Mouse (Mus musculus) heart, postnatal 25 days (tissue): ENCODE results near the gene Dnajb14. TPM values are rescaled to one million over a fixed set of nuclear protein-coding genes. Genes with fewer than 3 reads are reported as not detected.
"Not testable (repeated sequence)": the region's sequence is repeated elsewhere in the genome, so short reads cannot be mapped to it uniquely, and the experiment has no call there.

Source experiments
- DNase-seq: peaks from one replicate; pipeline ENCODE4 v3.0.0; 2022; ENCODE audit warnings: low spot score
- intact Hi-C: fragments of 180-260 bp; cut with DNase I; formaldehyde crosslinking; loops from one replicate; pipeline ENCODE4 v1.15.1; 2025
- total RNA-seq, 2 experiments: library from RNA; stranded (reverse); gene quantifications; 2 replicates each; pipeline ENCODE4 v1.2.3; 2021

The Dnajb14 gene
- total RNA-seq: 10 to 100 TPM; 10.7 to 10.8 TPM

DNA sequence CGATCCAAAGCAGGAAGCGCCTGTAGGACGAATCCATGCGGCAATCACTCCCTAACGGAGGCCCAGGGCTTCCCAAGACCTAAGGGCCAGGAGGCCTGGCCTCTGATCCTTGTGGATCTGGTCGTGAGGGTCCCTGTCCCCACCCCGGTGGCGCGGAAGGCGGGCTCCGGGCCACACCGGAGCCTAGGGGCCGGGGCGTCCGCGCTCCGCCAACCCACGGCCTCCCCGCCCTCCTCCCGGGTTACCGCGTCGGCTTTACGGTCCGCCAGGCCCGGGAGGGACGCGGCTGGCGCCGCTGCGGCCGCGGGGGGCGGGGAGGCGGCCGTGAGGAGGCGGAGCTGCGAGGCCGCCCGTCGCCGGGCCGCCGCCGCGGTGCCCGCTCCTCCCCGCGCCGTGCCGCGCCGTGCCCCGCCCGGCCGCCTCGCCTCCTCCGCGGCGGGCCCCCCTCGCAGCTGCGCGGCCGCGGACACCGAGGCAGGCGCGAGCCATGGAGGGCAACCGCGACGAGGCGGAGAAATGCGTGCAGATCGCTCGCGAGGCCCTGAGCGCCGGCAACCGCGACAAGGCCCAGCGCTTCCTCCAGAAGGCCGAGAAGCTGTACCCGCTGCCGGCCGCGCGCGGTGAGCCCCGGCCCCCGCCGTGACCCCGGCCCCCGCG, at the start of gene Dnajb14:
Dnajb14 (plus strand) TSS at position 239 of the 657 bp plus-strand sequence.
- intact Hi-C loops: loop anchor here (1.0 to 5.0 kb wide), 3 partner anchors 51 to 275 kb away; partner anchors contain the start of gene Lamtor3
- DNase-seq: peak; percentile 40

DNA sequence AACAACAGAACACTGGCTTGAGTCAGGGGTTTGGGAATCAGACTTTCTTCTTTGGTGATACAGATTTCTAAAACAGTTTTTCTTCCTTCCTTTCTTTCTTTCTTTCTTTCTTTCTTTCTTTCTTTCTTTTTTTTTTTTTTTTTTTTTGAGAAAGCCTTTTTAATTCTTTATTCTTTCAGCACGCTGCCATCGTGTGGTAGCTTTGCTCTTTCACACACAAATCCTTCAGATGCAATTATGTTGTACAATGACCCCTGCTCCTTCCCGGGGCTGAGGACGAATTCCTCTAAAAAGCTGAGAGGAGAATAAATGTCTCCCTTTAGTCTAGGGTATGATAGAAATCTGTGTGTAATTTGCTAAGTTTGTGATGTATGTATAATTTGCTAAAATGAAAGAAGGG, 48.8 kb upstream of the Dnajb14 start:
- intact Hi-C loops: no loop called here
- DNase-seq: no peak

DNA sequence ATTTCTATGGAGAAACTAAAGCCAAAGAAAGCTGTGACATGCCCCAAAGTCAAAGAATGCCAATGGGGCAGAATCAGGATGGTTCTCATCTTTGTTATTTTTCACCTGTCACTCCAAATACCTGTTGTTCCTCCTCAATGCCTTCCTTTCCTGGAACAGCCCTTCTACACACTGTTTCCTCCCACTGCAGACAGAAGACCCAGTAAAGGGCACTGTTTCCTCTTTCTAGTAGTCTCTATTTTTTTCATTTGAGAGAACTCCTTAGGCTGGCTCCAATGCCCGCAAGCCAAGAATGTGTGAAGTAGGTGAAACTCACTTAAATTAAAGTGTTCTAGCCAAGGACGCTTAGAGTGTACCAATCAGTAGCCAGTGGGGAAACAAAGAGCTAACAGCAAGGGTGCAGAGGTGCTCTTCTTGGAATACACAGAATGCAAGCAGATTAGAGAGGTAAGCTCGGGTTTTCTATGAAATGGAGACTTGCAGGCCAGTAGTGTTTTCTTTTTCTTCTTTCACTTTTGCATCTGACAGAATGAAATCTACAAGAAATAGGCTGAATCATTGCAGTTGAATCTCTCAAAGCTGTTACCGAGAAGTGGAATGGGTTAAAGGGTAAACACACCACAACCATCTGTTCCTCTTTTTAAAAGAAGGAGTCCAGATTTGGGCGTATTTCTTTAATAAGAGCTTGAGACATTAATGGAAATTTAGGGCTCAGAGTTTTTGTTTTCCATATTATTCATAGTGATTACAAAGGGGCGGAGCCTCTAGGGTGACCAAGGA, 46.6 kb upstream of the Dnajb14 start:
- no peak for DNase-seq
- intact Hi-C loops: no loop called here

DNA sequence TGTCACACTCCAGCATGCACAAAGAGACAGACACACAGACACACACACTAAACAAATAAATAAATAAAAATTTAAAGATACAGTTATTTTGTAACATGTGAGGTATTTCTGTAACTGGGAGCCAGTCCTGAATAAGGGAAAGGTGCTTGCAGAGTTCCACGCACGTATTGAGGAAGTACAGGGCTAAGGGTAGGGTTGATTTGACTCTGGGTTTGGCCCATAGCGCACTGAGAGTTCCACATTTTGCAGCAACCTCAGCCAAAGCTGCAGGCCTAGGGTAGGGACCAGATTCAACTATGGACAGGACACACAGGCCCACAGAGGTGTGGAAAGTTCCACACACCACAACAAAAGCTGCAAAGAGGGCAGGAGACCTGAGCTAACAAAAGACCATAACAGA, 44.2 kb upstream of the Dnajb14 start:
- intact Hi-C loops: no loop called here

DNA sequence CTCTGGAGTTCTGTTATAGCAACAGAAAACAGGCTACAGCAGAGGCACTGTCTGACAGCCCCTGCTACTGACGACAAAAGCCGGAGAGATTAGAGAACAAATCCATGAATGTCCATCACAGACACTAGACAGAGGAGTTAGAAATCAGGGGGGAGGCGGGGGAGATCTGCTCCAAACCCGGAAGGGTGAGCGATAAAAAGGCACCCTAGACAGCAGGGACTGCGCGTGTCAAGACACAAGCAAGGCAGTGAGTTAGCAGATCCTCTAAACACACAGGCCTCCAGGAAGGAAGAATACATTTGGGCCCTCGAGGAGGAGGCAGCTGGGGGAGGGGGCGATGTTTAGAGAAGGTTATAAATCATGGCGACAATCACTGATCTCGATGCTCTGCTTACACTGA, 39.8 kb upstream of the Dnajb14 start:
- DNase-seq: no peak

More for the DNA sequence above, 44.2 kb upstream of the Dnajb14 start:
- no peak for DNase-seq

DNA sequence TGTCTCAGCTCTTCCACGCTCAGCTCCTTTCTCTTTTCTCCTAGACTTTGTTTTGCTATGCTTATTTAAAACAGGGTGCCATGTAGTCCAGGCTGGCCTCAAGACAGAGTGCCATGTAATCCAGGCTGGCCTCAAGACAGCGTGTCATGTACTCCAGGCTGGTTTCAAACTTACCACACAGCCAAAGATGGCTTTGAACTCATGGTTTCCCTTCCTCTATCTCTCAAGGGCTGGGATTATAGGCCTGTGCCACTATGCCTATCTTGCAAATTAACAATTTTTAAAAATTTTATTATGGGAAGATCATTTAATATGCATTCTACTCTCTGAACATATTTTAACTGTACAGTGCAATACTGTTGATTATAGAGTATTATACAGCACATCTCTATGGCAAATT, 36.3 kb upstream of the Dnajb14 start:
- intact Hi-C loops: no loop called here
- DNase-seq: no peak

More for the DNA sequence above, 39.8 kb upstream of the Dnajb14 start:
- intact Hi-C loops: no loop called here

DNA sequence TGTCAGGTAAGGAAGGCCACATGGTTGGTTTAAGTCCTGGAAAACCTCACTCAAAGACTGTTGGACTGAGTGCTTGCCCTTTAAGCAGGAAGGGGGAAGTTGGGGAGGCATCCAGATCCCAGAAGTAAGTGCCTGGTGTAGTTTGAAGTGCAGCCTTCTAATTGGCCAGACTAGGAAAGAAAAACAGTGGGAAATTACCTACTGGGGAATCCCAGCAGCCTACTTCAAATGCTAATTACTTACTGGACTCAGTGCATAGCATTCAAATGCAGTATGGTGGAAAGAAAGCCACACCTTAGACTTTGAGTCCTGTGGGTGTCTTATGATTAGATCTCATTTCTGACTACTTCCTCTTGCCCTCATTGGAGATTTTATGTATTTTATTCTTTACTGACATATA, 34.3 kb upstream of the Dnajb14 start:
- DNase-seq: no peak

DNA sequence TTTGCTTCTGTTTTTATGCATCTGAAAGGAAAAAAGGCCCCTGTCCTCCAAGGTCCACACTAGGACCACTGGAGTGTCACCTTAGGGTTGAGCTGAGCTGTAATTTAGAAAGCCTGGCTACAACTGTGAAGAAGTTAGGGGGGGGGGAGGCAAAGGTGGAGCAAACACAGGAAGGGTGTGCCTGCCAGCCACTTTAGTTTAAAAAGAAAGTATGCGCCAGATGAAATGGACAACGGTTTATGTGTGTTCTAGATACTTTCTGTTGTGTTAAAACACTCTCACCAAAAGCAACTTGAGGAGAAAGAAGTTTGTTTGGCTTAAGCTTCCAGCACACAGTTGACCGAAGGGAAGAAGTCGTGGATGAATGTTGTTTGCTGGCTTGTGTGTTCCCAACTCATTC, 33.8 kb upstream of the Dnajb14 start:
- DNase-seq: no peak
- intact Hi-C loops: no loop called here

More for the DNA sequence above, 34.3 kb upstream of the Dnajb14 start:
- intact Hi-C loops: no loop called here

DNA sequence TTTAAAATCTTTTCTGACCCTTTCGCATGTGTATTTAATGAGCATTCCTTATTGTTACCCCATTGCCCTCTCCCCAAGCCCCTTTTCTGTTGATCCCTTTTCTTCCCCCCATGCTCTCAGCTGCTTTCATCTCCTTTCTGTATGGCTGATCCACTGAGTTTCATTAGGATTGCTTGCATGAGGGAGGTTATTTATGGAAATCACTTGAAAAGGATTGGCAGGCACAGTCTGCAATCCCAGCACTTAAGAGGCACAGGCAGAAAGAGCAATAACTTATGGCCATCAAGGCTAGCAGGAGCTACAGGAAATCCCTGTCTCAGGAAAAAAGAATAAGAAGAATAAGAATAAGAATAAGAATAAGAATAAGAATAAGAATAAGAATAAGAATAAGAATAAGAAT, 30.9 kb upstream of the Dnajb14 start:
- DNase-seq: no peak
- intact Hi-C loops: no loop called here

DNA sequence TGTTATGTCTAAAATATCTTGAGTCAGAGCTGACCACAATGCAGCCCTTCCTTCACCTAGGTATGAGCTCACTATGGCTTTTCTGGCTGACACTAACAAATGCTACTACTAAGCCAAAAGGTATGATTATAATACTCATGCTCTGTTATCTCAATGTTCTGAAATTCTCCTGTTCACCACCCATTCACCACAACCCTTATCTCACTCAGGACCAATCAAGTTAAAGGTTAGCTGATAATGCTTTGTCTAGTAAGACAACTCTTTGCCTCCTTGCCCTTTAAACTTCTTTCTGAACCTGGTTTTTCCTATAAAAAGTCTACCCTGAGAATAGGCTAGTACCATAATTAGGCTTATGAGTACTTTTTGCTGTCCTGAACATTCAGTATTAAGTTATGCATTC, 29.3 kb upstream of the Dnajb14 start:
- intact Hi-C loops: no loop called here
- no peak for DNase-seq

DNA sequence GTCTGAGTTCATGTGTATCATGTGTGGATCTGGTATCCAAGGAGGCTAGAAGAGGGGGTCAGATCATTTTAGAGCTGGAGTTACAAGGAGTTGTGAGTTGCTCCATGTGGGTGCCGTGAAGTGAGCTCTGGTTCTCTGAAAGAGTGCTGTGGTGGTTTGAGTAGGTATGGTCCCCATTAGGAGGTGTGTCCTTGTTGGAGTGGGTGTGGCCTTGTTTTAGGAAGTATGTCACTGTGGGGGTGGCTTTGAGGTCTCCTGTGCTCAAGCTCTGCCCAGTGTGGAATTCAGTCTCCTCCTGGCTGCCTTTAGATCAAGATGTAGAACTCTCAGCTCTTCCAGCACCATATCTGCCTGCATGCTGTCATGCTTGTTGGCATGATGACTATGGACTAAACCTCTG, 24.5 kb upstream of the Dnajb14 start:
- no peak for DNase-seq
- intact Hi-C loops: no loop called here

DNA sequence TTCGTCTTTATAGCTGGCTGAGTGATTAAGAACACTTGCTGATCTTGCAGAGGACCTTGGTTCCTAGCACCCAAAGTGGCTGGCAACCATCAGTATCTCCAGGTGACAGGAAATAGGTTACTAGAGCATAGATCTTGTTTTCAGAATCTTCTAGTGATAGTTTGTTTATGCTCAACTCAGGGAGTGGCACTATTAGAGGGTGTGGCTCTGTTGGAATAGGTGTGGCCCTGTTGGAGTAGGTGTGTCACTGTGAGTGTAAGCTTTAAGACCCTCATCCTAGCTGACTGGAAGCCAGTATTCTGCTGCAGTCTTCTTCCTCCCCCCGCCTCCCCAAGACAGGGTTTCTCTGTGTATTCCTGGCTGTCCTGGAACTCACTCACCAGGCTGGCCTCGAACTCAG, 23.2 kb upstream of the Dnajb14 start:
- DNase-seq: no peak
- intact Hi-C loops: no loop called here

DNA sequence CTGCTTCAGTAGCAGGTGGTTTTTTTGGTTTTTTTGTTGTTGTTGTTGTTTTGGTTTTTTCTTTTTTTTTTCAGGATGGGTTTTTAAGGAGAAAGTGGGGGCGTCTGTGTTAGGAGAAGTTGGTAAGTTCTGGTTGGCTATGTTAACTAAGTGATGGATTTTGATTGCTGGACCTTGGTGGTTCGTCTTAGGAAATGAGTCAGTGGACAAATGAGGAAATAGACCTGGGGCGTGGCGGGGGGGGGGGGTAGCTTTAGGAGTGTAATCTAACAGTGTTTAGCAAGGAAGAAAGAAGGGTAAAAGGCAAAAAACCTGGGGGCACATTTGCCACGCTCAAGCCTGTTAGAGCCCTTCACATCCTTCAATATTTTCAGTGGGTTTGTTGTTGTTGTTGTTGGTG, 20.9 kb upstream of the Dnajb14 start:
- intact Hi-C loops: no loop called here
- DNase-seq: no peak

DNA sequence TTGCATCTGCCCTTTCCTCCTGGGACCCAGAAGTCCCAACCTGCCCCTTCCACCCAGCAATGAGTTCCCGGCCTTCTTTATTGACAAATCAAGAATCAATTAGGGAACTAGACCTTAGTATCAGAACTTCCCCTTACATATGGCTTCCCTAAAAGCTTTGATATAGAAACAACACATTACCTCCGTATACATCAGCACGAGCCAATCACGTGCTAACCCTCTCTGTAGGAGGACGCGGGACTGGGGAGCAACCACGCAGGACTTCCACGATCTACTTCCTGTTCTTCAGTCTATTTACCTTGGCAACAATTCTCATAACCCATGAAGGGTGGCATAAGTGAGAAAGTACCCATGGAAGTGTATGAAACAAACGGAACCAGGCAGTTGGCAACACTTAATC, 19.1 kb upstream of the Dnajb14 start:
- intact Hi-C loops: no loop called here

DNA sequence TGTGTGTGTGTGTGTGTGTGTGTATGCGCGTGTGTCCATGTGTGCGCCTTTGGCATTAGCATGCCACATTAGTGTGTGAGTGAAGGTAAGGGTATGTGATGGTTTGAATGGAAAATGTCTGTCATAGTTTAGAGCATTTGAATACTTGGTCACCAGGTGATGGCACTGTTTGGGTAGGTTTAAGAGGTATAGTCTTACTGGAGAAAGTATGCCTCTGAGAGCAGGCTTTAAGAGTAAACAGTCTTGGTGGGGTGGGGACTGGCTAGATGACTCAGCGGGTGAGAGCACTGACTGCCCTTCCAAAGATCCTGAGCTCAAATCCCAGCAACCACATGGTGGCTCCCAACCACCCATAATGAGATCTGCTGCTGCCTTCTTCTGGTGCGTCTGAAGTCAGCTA, 17.8 kb upstream of the Dnajb14 start:
- intact Hi-C loops: no loop called here
- DNase-seq: no peak

More for the DNA sequence above, 19.1 kb upstream of the Dnajb14 start:
- DNase-seq: no peak

DNA sequence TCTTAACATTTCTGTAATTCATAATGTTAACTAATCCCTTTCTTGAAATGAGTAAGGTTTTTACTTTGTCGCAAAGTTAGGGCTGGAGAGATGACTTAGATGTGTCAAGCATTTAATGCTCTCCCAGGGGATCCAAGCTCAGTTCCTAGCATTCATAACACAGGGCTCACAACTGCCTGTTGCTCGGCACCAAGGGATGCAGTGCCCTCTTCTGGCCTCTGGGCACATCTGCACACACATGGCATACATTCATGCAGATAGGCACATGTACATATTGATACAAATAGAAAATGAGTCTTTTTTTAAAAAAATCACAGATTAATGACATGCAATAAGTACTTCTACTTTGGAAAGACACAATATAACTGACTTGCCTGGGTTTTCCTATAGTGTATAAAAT, 16.3 kb upstream of the Dnajb14 start:
- no peak for DNase-seq
- intact Hi-C loops: no loop called here

DNA sequence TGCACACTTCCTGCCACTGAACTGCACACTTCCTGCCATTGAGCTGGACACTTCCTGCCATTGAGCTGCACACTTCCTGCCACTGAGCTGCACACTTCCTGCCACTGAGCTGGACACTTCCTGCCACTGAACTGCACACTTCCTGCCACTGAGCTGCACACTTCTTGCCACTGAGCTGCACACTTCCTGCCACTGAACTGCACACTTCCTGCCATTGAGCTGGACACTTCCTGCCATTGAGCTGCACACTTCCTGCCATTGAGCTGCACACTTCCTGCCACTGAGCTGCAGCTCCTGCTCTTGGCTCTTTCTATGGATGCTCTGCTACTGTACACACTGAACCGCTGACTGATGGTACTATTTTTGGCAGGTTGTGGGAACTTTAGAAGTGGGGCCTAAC, 14.5 kb upstream of the Dnajb14 start:
- DNase-seq, intact Hi-C loops: not testable (repeated sequence)

DNA sequence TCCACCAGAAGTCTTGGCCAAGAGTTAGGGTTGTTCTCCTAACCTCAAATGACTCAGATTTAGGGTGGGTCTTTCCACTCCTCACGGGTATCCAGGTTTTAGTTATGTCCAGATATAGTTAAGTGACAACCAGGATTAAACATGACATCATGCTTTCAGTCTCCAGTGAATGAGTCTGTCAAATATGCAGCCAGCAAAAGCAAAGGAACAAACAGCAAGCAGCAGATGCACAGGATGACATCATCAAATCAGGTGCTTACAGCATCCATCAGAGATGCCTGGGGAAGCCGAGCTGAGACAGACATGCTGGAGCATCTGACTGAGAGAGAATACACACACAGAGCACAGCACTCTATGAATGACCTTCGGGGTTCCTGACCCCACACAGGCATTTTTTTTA, 12.1 kb upstream of the Dnajb14 start:
- DNase-seq: no peak
- intact Hi-C loops: loop anchor here (5.0 kb wide), 1 partner anchor 78 kb away; no protein-coding TSS in a partner anchor

DNA sequence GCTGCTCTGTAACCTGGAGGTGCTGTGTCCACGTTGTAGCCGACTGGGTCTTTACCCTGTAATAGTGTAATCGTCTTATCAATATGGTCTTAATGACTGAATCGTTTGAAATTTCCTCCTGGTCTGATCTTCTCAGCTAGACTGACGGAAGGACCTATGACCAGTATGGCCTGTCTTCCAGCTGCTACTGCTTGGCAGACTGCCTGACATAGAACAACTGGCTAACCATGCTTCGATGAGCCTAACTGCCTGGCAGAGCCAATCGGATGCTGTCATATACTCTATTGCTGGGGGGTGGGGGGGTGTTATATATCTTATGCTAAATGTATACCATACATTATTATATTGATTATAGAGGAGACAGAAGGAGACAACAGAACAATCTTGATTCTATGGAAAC, 11.4 kb upstream of the Dnajb14 start:
- no peak for DNase-seq
- intact Hi-C loops: loop anchor here (5.0 kb wide), 1 partner anchor 79 kb away; no protein-coding TSS in a partner anchor

DNA sequence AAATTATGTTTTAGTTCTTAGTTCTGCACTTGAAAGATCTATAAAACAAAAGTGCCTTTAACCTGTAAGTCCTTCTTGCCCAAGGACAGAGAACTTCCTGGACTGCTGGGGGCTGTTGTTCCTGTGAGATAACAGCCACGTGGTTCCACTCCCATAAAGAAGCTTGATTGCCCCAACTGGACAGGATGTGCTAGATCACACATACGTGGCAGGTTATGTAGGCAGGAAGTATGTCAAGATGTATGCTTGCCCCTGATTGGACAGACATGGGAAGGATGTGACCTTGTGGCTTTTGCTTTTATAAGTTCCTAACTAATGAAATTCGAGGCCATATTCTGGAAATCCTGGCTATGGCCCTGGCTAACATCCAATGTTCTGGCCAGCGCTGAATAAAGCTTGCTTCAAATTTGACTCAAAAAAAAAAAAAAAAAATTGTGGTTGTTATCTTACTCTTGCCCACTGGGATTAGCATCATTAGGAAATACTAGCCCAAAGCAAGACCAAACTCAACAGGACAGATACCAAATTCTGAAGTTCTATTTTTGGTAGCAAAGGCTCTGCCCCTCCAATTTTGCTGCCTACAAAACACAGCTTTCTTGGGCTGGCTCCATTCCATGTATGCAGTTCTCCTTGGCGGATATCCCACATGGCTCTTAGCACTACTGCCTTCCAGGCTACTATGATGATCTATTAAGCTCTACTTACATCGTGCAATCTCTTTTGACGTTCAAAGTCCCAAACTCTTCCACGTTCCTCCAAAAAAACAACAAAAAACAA, 6.9 kb upstream of the Dnajb14 start:
- DNase-seq: no peak
- intact Hi-C loops: no loop called here

DNA sequence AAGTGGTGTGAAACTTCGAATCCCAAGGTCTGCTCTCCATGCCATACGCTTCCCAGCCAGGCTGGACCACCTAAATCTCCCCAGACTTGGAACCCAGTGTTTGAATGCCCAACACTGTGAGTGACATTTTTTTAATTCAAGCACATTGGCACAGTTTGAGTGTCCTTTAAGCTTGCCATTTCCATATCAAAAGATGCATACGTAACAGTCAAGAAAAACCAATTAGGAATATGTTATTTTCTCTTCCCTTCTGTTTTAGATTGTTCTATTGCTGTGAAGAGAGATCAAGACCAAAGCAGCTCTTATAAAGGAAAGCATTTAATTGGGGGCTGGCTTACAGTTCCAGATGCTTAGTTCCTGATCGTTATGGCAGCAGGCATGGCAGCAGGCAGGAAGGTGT, 6.0 kb upstream of the Dnajb14 start:
- intact Hi-C loops: no loop called here
- no peak for DNase-seq
